Mouse (Mus musculus): ENCODE measurements around the gene Spem1. TPM values are rescaled to one million over a fixed set of nuclear protein-coding genes. Genes with fewer than 3 reads are reported as not detected.

Gene Spem1
- total RNA-seq, 1 experiment = 0.27 TPM

DNA sequence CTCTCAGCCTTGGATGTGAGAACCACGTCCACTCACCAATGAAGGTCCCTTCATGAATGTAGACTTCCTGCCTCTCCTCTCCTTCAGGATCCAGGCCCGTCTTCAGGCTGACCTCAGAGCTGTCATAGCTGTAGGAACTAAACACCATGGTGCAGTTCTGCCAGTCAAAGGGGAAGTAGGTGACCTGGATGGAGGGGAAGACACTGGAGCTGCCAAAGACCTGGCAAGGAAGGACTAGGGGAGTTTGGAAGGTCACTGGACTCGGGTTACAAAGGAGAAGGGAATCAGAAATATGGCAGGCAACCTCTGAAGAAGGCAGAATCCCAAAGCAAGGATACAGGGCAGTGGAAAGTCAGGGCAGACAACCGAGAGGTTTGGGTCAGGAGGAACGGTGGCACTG, 28.6 kb downstream of the Spem1 start:
- TF ChIP-seq ZC3H11A (IDR thresholded peaks at IDR 0.05; ENCODE audit: borderline replicate concordance, low read depth, low read length) = no peak
- no peak for TF ChIP-seq HCFC1 (IDR thresholded peaks at IDR 0.05; ENCODE audit: borderline replicate concordance, insufficient read depth, low read length)
- no peak for TF ChIP-seq CHD2 (IDR thresholded peaks at IDR 0.05; ENCODE audit: low read depth, low read length)
- no peak for TF ChIP-seq ZNF384 (IDR thresholded peaks at IDR 0.05; ENCODE audit: low read depth, low read length)
- TF ChIP-seq MAFK (IDR thresholded peaks at IDR 0.05; ENCODE audit: insufficient read depth, low read depth, low read length) = no peak
- H3K36me3 ChIP-seq (ENCODE audit: control insufficient read depth, insufficient read depth, low read length, poor library complexity, severe bottlenecking) = no peaks in the 10 kb centered on the region
- H3K9ac ChIP-seq (ENCODE audit: insufficient read depth, low read depth, low read length, poor library complexity, severe bottlenecking) = no peak overlapping the region
- in situ Hi-C loops (cut with MboI; ENCODE audit: low sequenced_read_pairs in 2 of 2, unreplicated experiment in 2 of 2) = no loop called here
- DNase-seq (ENCODE audit: low read depth, low spot score) = no peak
- peaks cover 2 to 3% of the 10 kb centered on the region in 2 experiments; a peak in 3 of 4 replicates for H3K4me1 ChIP-seq (ENCODE audit: control insufficient read depth in 2 of 2, insufficient read depth in 2 of 2, low read length in 2 of 2, poor library complexity in 1 of 2)
- no peaks in the 10 kb centered on the region for H3K9me3 ChIP-seq (ENCODE audit: control insufficient read depth, insufficient read depth, low read depth, low read length)
- no peak overlapping the region for H3K4me3 ChIP-seq (ENCODE audit: insufficient read depth in 1 of 2, low read depth in 1 of 2, low read length in 2 of 2, poor library complexity in 1 of 2, severe bottlenecking in 1 of 2)
- H3K27ac ChIP-seq (ENCODE audit: insufficient read depth, low read depth, low read length, poor library complexity, severe bottlenecking) = no peak overlapping the region

DNA sequence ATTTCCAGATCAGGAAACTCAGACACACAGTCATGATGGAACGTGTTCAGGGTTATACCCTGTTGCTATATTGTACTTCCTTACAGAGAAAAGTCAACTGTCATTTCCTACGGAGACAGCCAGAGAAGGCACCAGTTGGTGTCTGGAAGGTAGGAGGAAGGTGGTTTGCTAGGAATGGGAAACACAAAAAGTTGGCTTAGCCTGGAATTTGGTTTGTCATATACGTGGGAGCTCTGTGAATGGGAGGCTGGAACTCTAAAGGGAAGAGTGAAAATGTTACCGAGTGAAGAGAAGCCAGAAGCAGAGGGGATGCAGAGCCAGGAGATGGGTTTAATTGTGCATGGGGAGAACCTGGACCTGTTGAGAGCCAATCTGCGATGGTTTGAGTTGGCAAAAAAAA, 30.6 kb downstream of the Spem1 start:
- in situ Hi-C loops (cut with MboI; ENCODE audit: low sequenced_read_pairs in 2 of 2, unreplicated experiment in 2 of 2) = no loop called here
- no peak overlapping the region for H3K27ac ChIP-seq (ENCODE audit: insufficient read depth, low read depth, low read length, poor library complexity, severe bottlenecking)

DNA sequence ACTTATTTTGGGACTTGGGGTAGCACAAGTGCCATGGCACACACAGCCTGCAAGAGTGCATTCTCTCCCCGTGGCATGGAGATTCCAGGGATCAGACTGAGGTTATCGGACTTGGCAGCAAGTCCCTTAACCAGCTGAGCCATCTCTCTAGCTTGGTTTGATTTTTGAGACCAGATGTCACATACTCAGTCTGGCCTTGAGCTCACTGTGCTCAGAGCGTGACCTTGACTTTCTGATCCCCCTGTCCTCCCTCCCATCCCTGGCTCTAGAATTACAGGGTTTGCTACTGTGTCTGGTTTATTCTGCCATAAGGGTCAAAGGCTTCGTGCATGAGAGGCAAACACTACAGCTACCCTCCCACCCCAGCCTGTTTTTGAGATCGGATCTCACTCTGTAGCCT, 32.5 kb downstream of the Spem1 start:
- TF ChIP-seq CHD2 (IDR thresholded peaks at IDR 0.05; ENCODE audit: low read depth, low read length) (no peak), ZNF384 (IDR thresholded peaks at IDR 0.05; ENCODE audit: low read depth, low read length) (no peak), HCFC1 (IDR thresholded peaks at IDR 0.05; ENCODE audit: borderline replicate concordance, insufficient read depth, low read length) (no peak), MAFK (IDR thresholded peaks at IDR 0.05; ENCODE audit: insufficient read depth, low read depth, low read length) (no peak), ZC3H11A (IDR thresholded peaks at IDR 0.05; ENCODE audit: borderline replicate concordance, low read depth, low read length) (no peak)
- no peaks in the 10 kb centered on the region for H3K36me3 ChIP-seq (ENCODE audit: control insufficient read depth, insufficient read depth, low read length, poor library complexity, severe bottlenecking)
- DNase-seq (ENCODE audit: low read depth, low spot score) = no peak
- H3K4me1 ChIP-seq (ENCODE audit: control insufficient read depth in 2 of 2, insufficient read depth in 2 of 2, low read length in 2 of 2, poor library complexity in 1 of 2) = peaks cover 0 to 15% of the 10 kb centered on the region in 2 experiments; a peak in 2 of 4 replicates
- no peak overlapping the region for H3K27ac ChIP-seq (ENCODE audit: insufficient read depth, low read depth, low read length, poor library complexity, severe bottlenecking)
- no peak overlapping the region for H3K9ac ChIP-seq (ENCODE audit: insufficient read depth, low read depth, low read length, poor library complexity, severe bottlenecking)
- no peaks in the 10 kb centered on the region for H3K9me3 ChIP-seq (ENCODE audit: control insufficient read depth, insufficient read depth, low read depth, low read length)
- in situ Hi-C loops (cut with MboI; ENCODE audit: low sequenced_read_pairs in 2 of 2, unreplicated experiment in 2 of 2) = no loop called here
- no peak overlapping the region for H3K4me3 ChIP-seq (ENCODE audit: insufficient read depth in 1 of 2, low read depth in 1 of 2, low read length in 2 of 2, poor library complexity in 1 of 2, severe bottlenecking in 1 of 2)

More for the DNA sequence above, 30.6 kb downstream of the Spem1 start:
- Histone ChIP-seq H3K36me3 (ENCODE audit: control insufficient read depth, insufficient read depth, low read length, poor library complexity, severe bottlenecking) (no peaks in the 10 kb centered on the region), H3K4me3 (ENCODE audit: insufficient read depth in 1 of 2, low read depth in 1 of 2, low read length in 2 of 2, poor library complexity in 1 of 2, severe bottlenecking in 1 of 2) (no peak overlapping the region), H3K9ac (ENCODE audit: insufficient read depth, low read depth, low read length, poor library complexity, severe bottlenecking) (no peak overlapping the region), H3K9me3 (ENCODE audit: control insufficient read depth, insufficient read depth, low read depth, low read length) (no peaks in the 10 kb centered on the region), H3K4me1 (ENCODE audit: control insufficient read depth in 2 of 2, insufficient read depth in 2 of 2, low read length in 2 of 2, poor library complexity in 1 of 2) (peaks cover 3 to 11% of the 10 kb centered on the region in 2 experiments; a peak in 3 of 4 replicates)
- no peak for DNase-seq (ENCODE audit: low read depth, low spot score)
- TF ChIP-seq ZC3H11A (IDR thresholded peaks at IDR 0.05; ENCODE audit: borderline replicate concordance, low read depth, low read length) (no peak), HCFC1 (IDR thresholded peaks at IDR 0.05; ENCODE audit: borderline replicate concordance, insufficient read depth, low read length) (no peak)

DNA sequence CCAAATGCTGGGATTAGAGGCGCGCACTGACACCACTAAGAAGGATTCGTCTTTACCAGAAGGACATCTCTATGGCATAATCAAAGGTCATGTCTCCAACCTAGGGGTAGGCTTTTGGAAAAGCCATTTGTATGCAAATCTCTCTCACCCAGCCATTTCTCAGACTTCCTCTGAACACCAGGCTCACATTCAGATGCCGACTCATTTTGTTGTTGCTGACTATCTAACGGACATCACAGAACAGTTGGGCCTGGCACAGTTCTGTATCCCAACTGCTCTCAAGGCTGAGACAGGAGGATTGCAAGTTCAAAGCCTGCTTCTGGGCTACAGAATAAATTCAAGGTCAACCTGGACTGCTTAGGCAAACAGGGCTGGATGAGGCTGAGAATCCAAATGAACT, 34.7 kb downstream of the Spem1 start:
- Histone ChIP-seq H3K4me3 (ENCODE audit: insufficient read depth in 1 of 2, low read depth in 1 of 2, low read length in 2 of 2, poor library complexity in 1 of 2, severe bottlenecking in 1 of 2) (no peak overlapping the region), H3K4me1 (ENCODE audit: control insufficient read depth in 2 of 2, insufficient read depth in 2 of 2, low read length in 2 of 2, poor library complexity in 1 of 2) (peaks cover 3 to 20% of the 10 kb centered on the region in 2 experiments), H3K36me3 (ENCODE audit: control insufficient read depth, insufficient read depth, low read length, poor library complexity, severe bottlenecking) (no peaks in the 10 kb centered on the region), H3K9me3 (ENCODE audit: control insufficient read depth, insufficient read depth, low read depth, low read length) (no peaks in the 10 kb centered on the region), H3K27ac (ENCODE audit: insufficient read depth, low read depth, low read length, poor library complexity, severe bottlenecking) (no peak overlapping the region), H3K9ac (ENCODE audit: insufficient read depth, low read depth, low read length, poor library complexity, severe bottlenecking) (no peak overlapping the region)
- no peak for DNase-seq (ENCODE audit: low read depth, low spot score)
- in situ Hi-C loops (cut with MboI; ENCODE audit: low sequenced_read_pairs in 2 of 2, unreplicated experiment in 2 of 2) = no loop called here
- TF ChIP-seq HCFC1 (IDR thresholded peaks at IDR 0.05; ENCODE audit: borderline replicate concordance, insufficient read depth, low read length) (no peak), ZNF384 (IDR thresholded peaks at IDR 0.05; ENCODE audit: low read depth, low read length) (no peak), CHD2 (IDR thresholded peaks at IDR 0.05; ENCODE audit: low read depth, low read length) (no peak), MAFK (IDR thresholded peaks at IDR 0.05; ENCODE audit: insufficient read depth, low read depth, low read length) (no peak), ZC3H11A (IDR thresholded peaks at IDR 0.05; ENCODE audit: borderline replicate concordance, low read depth, low read length) (no peak)

DNA sequence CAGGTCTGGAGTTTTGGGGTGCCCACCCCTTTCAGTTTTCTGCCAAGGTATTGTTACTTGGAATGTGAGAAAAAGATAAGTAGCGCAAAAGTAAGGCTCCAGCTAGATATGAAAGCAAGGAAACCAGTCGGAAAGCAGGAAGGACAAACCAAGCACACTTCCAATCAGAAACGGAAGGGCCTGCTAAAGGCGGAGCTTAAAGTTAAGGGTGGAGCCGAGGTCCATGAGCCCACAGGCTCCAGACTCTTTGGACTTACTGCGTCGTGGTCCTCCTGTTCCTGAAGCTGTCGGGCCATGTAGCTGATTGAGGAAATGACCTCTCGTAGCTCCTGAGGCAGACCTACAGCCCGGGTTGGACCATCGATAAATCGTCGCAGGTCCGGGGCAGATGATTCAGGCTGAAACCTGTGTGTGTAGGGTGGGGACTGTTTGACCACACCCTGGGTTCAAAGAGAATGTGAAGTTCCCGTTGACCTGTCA, 37.1 kb downstream of the Spem1 start:
- in situ Hi-C loops (cut with MboI; ENCODE audit: low sequenced_read_pairs in 2 of 2, unreplicated experiment in 2 of 2) = no loop called here
- no peak for DNase-seq (ENCODE audit: low read depth, low spot score)
- Histone ChIP-seq H3K9ac (ENCODE audit: insufficient read depth, low read depth, low read length, poor library complexity, severe bottlenecking) (peak overlapping the region; percentile 62), H3K4me1 (ENCODE audit: control insufficient read depth in 2 of 2, insufficient read depth in 2 of 2, low read length in 2 of 2, poor library complexity in 1 of 2) (peaks cover 3 to 26% of the 10 kb centered on the region in 2 experiments), H3K9me3 (ENCODE audit: control insufficient read depth, insufficient read depth, low read depth, low read length) (no peaks in the 10 kb centered on the region), H3K4me3 (ENCODE audit: insufficient read depth in 1 of 2, low read depth in 1 of 2, low read length in 2 of 2, poor library complexity in 1 of 2, severe bottlenecking in 1 of 2) (peak overlapping the region; percentile 50 to 67), H3K27ac (ENCODE audit: insufficient read depth, low read depth, low read length, poor library complexity, severe bottlenecking) (0 out of 2 replicates have a peak overlapping the region, but pooled peaks have one; percentile 22), H3K36me3 (ENCODE audit: control insufficient read depth, insufficient read depth, low read length, poor library complexity, severe bottlenecking) (no peaks in the 10 kb centered on the region)
- TF ChIP-seq HCFC1 (IDR thresholded peaks at IDR 0.05; ENCODE audit: borderline replicate concordance, insufficient read depth, low read length) (no peak), MAFK (IDR thresholded peaks at IDR 0.05; ENCODE audit: insufficient read depth, low read depth, low read length) (no peak), ZC3H11A (IDR thresholded peaks at IDR 0.05; ENCODE audit: borderline replicate concordance, low read depth, low read length) (no peak), ZNF384 (IDR thresholded peaks at IDR 0.05; ENCODE audit: low read depth, low read length) (no peak), CHD2 (IDR thresholded peaks at IDR 0.05; ENCODE audit: low read depth, low read length) (no peak)
